Mouse (Mus musculus) heart, postnatal 36 days (tissue): Measurements from ENCODE around the gene Vmn2r78. TPM values are rescaled to one million over a fixed set of nuclear protein-coding genes. Genes with fewer than 3 reads are reported as not detected.
"Not testable (repeated sequence)": the region's sequence is repeated elsewhere in the genome, so short reads cannot be mapped to it uniquely, and the experiment has no call there.

Source experiments
- DNase-seq, 2 experiments: peaks; one replicate each; pipeline ENCODE4 v3.0.0; 2021 to 2022
- intact Hi-C: fragments of 180-260 bp; cut with DNase I; formaldehyde crosslinking; loops from one replicate; pipeline ENCODE4 v1.15.1; 2025
- total RNA-seq, 2 experiments: library from RNA; stranded (reverse); gene quantifications; 2 replicates each; pipeline ENCODE4 v1.2.3; 2021

Vmn2r78 gene
- not detected for total RNA-seq

DNA sequence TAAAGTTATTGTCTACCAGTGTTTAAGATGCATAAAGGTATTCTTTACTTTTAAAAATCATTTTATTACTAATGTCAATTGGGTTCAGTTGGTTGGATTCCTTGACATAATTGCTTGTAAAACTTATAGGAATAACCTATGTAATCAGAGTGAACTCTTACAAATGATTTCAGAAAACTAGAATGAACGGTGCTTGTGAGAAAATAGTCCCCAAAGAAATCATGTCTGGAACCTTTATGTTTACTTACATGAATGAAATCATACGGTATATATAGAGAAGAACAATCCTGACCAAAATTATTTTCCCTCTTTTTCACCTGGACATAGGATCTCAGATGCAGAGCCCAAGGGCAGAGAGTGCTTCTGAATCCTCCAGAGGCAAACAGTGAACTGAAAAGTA lies at the start of gene Vmn2r78:
Vmn2r78 (plus strand) TSS at position 301 of the 400 bp plus-strand sequence.
- DNase-seq, intact Hi-C loops: not testable (repeated sequence)

DNA sequence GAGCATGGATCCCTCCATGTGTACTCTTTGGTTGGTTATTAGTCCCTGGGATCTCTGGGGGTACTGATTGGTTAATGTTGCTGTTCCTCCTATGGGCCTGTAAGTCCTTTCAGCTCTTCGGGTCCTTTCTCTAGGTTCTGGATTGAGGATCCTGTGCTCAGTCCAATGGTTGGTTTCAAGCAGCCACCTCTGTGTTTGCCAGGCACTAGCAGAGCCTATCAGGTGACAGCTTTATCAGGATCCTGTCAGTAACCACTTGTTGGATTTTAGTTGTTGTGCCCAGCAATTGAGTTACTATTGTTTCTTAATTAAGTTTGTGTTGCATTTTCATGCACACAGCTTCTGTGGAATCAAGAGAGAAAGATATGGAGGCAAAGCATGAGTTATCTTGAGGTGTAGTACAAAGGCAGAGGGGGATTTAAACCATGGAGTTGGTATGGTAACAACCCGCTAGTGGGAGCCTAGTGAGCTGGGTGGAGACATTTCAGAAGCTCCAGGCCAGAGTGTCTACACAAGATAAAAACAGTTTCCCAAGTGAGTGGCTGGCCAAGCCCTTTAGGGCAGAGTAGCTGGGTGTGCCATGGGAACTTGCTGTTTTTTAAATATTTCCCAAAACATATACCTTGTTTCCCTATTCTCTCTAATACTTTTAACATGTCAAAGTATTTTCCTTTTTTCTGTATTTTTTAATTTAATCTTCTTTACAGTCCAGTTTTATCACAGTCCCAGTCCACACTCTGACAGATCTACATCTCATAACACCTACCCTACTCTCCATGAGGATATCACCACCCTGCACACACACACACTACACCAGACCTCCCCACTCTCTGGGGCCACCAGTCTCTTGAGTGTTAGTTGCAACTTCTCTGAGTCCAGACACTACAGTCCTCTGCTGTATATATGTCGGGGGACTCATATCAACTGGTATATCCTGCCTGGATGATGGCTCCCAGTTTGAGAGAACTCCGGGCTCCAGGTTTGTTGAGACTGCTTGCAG lies 25.1 kb upstream of the Vmn2r78 start:
- DNase-seq: no peak
- intact Hi-C loops: no loop called here

DNA sequence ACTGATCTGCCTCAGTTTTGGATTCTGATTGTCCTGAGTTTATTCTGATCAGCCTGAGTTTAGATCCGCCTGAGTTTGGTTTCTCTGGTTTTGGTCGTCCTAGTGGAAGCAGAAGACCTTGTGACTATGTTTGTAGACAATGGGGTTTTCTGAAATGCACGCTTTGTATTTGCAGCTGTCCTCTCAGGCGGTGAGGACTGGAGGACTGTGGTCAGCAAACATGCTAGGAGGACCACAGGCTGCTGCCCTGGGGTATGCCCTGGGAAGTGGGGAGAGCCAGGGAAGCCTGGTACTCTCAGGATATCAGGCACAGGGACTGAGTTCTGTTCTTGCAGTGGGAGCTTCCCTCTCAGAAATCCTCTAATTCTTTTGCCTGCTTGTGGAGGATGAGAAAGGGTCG lies 22.4 kb downstream of the Vmn2r78 start:
- DNase-seq: no peak
- intact Hi-C loops: no loop called here

DNA sequence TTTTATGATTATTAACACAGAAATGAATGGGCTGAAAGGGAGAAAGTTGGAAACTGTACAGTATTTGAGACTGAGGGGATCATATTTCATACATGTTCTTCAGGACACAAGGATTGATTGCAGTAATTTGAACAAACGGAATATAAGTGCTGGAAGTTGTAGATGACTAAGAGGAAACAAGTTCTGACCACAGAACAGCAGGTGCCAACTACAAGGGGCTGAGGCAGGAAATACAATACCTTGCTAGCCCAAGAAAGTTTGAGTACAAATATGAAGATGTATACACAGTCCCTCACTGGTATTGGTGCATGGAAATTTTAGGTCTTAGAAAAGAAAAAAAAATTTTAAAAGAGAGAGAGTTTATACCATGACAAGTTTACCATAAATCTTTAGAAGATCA lies 79.8 kb downstream of the Vmn2r78 start:
- no peak for DNase-seq
- intact Hi-C loops: no loop called here

DNA sequence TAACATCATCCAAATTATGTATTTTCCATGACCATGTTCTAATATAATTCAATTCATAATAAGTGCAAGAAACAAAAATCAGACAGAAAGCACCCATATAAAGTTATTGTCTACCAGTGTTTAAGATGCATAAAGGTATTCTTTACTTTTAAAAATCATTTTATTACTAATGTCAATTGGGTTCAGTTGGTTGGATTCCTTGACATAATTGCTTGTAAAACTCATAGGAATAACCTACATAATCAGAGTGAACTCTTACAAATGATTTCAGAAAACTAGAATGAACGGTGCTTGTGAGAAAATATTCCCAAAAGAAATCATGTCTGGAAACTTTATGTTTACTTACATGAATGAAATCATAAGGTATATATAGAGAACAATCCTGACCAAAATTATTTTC lies 80.9 kb downstream of the Vmn2r78 start, which contains the start of gene Vmn2r79:
Vmn2r79 (plus strand) TSS at position 301 of the 400 bp plus-strand sequence.
- intact Hi-C loops, DNase-seq: not testable (repeated sequence)

Other genes with a start within 250 kb of the Vmn2r78 start
- gene Olfr292, start 226.8 kb upstream of the Vmn2r78 start, total RNA-seq: not detected
- gene Folh1, start 139.2 kb upstream of the Vmn2r78 start, total RNA-seq: under 1 TPM in 1 of 2 experiments, not detected in 1; 0.44 TPM
- not detected for gene Vmn2r77, start 120.1 kb upstream of the Vmn2r78 start, total RNA-seq
- gene Vmn2r79, start 81.0 kb downstream of the Vmn2r78 start, total RNA-seq: not detected